Mouse (Mus musculus) kidney, postnatal 25 days (tissue): ENCODE data around the gene Braf.

Experiments
- DNase-seq, 2 experiments: peaks; one replicate each; pipeline ENCODE4 v3.0.0; 2021; ENCODE audit warnings: mixed read lengths in 2 of 2

Braf gene

DNA sequence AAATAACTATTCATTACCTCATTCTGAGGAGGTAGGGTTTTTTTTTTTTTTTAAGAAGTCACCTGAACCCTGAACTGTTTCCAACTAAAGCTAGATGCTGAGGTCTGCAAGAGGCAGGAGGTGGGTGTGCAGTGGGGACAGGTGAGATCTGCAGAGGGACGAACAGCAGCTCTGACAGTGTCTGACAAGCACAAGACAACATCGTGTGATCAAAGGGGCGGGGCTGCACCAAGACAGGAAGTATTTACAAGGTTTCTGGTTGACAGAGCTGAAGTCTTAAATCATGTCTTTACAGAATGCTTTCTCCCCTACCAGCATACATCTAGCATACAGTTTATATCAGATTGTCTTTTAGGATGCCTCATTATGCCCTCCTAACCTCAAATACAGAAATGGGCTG lies 118.4 kb downstream of the Braf start:
- DNase-seq, result peak; percentile 14 to 49

DNA sequence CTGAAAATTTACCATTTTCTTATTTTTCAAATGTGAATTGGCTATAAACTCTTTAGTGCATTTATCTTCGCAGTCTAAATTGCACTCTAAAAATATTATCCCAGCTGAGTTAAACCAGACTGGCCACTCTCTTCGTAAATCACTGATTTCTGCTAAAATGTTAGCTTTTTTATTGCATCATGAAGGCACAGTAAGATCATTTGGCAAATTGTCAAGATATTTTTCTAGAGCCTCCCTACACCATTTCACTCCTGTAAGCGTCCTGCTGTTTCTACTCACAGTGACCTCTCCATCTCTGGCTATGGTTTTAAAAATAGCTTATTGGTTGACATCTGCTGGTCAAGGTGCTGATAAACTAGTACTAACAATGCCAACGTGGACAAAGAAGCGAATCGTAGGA lies 119.2 kb downstream of the Braf start:
- no peak for DNase-seq

DNA sequence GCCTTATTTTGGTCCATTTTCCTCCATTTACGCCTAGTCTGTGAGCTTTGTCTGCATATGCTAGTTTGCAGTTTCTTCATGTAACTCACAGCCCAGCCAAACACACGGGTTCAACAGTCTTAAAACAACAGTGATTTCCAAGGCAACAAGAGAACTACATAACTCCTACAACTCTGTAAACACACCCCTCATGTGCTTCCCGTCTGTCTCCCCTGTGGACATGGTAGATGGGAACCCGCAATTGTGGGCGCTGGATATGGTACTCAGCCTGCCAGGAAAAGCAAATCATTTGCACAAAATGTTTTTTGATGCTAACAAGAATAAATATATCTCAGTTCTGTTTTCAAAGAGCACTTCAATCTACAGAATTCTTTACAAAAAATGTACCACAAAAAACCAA lies 120.7 kb downstream of the Braf start:
- DNase-seq, result no peak

DNA sequence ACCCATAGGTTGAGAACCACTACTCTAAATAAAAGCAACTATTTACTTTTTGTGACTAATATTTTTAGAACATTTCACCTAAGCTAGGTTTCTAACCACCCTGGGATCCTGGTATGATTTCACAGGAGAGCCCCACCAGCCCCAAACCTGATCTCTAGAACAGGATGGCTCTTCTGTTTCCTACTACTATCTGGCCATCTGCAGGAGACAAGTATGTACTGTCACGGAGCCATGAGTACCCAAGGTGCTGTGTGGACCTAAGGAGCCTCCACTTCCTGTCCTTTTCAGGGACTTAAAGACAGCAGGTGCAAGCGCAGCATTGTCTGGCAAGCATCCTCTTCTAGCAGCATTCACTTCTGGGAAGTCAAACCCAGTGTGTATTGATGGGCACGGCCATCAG lies 123.4 kb downstream of the Braf start:
- no peak for DNase-seq

DNA sequence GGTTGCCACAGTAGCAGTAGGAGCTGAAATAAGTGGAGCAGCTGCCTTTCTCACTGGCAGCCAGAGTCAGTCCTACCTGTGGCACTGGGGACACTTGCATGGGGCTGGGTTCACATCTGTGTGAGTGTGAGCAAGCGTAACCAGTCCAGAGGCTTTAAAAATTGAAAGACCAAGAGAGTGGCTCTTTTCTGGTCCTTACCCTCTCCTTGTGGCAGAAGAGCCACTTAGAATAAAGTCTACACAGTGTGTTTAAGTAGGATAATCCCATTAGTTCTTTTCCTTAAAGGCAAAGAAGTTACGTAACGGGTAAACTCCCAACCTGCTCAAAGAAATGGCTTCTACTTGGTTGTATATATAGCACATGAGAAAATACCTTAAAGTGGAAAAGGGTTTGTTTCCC lies 124.4 kb downstream of the Braf start:
- DNase-seq, result no peak

DNA sequence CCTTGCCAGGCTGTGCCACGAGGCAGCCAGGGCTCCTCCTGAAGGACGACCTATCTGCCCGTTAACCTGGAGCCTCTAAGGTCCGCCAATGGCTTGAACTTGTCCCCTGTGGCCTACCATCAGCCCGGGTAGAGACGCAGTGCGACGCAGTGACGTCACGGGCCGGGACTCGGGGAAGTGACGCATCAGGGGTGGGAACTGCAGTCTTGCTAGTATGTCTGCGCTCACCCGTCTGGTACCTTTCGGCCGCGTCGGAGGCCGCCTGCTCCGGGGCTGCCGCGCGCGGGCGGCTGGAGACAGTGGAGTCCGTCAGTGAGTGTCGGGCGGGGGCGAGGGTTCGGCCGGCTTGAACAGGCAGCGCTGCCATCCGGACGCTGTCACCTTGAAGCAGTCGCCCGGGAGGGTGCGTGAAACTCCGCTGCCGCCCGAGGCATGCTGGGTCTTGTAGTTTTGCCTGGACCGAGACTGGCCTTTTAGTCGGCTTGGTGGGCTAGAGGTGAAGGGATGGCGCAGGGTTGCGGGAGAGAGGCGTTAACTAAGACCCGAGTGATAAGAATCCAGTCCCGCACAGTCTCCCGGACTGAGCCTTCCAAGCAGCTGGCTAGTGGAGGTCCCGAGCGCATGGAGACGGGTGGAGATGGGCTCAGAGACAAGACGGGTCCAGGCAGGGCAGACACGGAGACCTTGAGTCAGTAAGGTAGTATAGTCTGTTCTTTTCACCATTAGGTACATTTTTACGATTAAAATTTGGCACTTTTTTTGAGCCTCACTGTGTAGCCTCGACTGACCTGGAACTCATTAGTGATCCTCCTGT lies 132.7 kb downstream of the Braf start, which contains the start of gene Ndufb2:
TSS of gene Ndufb2 (plus strand) at position 174 of the 814 bp plus-strand sequence.
- peak; percentile 95 to 98 for DNase-seq

DNA sequence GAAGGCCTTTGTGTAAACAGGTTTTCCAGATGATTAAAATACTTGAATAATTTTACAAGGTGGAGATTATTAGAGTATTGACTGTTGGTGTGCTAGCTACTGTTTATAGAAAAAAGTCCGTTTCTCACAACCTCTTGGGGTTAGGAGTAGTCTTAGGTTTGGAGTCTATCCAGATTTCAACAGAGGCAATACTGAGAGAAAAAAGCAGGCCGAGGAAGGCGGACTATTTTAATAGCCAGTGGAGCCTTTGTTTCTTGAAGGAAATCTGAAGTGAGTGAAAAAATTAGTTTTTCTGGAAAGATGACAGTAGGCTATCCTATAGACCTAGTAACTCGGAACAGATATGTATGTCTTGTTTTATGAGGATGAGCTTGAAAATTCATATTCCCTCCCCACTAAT lies 133.8 kb downstream of the Braf start:
- DNase-seq, result no peak

DNA sequence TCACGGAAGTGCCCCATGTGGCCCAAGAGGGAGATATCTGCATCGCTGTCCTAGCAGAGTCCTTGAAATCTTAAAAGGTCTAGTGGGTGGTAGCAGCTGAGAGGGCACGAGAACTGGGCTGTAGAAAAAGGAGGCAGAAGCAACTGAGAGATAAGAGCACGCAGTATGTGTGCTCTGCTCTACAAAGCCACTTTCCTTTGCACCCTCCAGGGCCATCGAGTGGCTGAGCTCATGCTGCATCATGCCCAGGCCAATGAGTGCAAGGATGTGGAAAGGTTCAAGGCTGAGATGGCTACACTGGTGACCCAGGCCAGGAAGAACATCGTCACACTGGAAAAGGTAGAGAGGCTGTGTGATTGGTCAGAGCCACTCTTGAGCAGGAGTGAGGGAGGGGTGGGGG lies 139.7 kb downstream of the Braf start, which contains the start of gene Gm42420:
TSS of gene Gm42420 (plus strand) at position 237 of the 400 bp plus-strand sequence.
- DNase-seq, result no peak

DNA sequence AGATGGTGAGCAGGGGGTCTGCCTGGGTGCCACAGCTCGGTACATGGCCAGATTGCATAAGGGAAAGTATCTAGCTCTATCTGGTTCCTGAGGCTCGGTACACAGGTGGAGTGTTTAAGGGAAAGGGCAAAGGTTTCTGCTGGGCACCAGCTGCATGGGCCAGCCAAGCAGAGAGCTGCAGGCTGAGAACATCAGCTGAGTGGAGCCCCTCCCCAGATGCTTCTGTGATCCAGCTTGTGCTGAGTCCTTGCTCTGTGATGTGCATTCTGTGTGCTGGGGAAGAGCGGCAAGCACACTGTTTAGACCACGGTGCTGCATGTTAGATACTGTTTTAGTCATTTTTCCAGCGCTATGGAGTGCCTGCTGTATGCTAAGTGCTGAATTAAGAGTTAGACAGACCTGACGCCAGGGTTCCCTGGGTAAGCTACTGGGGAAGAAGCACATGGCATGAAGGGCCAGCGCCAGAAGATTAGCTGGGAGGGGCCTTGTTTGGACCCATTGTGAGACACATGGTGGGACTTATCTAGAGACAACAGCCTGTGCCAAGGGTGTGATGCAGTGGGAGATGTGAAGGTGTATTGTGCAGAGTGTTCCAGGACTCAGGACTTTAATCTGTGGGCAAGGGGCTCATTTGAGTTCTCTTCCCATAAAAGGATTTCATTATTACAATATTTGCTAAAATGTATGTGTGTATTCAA lies 144.0 kb downstream of the Braf start:
- no peak for DNase-seq

DNA sequence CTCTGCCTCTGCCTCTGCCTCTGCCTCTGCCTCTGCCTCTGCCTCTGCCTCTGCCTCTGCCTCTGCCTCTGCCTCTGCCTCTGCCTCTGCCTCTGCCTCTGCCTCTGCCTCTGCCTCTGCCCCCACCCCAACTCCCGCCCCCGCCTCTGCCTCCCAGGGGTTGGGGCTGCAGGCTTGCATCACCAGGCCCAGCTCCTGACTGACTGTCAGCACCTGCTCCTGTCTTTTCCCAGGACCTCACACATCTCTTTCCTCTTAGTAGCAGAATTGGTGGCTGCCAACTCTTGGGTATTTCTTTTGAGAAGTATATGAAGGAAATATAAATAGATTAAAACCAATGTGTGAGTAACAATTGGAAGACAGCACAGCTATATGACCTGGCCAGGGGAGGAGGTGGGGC lies 144.7 kb downstream of the Braf start:
- DNase-seq, result no peak

DNA sequence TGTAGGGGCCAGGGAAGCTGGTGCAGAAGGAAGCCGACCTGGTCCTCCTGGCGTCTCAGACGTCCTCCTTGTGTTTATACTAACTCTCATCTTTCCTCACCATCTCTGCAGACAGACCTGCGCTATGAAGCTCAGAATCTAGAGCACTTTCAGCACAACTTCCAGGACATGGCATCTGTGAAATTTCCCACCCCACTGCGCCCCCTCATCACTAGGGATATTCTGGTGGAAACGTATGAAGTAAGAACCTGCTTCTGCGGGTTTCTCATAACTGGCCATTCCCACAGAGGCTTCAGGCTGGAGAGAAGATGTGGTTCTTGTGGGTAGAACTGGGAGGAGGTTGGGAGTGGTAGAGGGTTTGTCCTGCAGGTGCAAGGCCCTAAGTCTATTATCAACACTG lies 145.7 kb downstream of the Braf start:
- no peak for DNase-seq

DNA sequence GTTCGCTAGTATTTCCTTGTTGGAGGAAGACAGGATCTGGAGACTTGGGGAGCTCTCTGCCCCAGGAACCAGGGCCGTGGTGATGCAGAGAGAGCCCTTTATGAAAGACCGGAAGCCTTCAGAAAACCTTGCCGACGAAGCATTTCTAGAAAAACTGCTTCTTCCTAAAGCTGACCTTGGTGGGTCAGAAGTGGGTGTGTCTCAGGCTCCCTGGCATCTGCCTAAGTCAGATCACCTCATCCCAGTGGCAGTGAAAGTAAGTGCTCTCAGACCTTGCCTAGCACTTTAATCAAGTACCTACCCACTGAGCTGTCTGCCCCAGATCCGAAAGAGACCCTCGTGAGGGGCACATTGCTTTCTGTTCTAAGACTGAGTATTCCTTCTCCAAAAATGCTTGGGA lies 150.3 kb downstream of the Braf start:
- DNase-seq, result no peak

DNA sequence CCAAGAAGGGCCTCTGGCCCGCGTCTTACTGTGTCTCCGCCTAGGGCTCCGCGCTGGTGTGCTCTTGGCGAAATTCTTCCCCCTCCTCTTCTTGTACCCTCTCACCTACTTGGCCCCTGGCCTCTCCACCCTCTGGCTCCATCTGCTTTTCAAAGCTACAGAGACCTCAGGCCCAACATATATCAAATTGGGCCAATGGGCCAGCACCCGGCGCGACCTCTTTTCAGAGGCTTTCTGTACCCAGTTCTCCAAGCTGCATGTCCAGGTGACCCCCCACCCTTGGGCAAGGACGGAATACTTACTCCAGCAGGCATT lies 150.8 kb downstream of the Braf start:
- peak; percentile 29 to 69 for DNase-seq

DNA sequence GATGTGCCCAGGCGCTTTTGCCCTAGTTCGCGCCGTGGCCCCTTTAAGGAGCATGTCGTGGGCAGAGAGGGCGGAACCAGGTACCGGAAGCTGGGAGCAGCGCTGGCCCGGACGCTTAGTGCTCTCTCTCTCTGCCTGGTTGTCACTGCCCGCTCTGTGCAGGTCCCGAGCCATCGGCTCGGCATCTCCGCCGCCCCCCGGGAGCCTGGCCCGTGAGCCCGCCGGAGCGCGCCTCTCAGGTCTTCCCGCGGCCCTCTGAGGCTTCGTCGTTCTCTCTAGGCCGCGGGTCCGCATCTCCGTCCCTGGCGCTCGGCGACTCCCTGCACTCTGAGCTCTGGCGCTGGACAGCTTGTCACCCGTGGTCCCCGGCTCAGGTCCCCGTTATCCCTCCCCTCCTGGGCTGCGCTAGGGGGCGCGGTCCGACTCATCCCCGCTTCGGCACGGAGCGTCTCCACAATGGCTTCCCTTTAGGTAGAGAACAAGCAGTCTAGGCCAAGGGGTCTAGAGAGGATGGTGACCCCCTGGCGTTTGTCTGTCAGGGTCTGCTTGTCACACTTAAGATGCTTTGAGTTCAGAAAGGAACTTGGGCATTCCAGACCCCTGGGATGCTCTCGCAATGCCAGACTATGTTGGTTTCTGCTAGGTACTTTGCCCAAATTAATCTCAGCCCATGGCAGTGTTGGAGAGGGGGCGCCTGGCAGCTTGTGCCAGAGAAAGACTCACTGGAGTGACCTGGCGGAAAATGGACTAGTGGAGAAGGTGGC lies 151.3 kb downstream of the Braf start, which contains the start of gene Adck2:
TSS of gene Adck2 (plus strand) at position 83 of the 764 bp plus-strand sequence.
- peak; percentile 85 to 92 for DNase-seq

DNA sequence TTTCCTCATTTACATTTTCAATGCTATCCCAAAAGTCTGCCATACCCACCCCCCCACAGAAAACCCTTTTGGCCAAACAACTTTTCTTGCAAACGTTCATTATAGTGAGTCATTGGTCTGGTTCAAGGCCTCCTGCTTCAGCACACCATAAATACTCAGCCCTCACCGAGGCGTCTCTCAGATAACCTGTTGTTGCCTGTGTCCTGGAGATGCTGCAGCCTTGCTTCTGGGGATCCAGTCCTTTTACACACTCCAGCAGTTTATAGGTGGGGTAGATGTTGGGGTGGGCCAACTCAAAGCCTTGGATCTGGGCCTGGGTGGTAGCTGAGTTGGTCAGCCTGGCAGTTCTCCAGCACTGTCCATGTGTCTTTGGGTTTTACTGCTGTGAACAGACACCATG lies 154.8 kb downstream of the Braf start:
- DNase-seq, result no peak

DNA sequence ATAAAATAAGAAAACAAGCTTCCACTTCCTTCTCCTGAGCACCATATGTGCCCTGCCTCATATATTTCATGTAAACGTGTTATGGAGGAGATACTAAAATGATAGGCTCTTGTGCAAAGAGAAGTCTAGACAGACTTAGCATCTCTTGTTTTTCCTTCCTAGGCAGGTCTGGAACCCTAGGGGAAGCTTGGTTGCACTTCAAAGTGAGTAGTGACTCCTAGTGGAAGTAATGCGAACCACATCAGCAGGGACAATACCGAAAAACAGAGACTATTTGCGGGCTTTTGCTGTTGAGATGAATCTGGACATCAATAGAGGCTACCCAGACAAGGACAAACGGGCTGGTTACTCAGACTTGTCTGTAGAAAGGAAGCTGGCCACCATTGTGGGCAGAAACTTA lies 157.7 kb downstream of the Braf start:
- DNase-seq, result peak in 1 of 2 experiments; percentile 55

DNA sequence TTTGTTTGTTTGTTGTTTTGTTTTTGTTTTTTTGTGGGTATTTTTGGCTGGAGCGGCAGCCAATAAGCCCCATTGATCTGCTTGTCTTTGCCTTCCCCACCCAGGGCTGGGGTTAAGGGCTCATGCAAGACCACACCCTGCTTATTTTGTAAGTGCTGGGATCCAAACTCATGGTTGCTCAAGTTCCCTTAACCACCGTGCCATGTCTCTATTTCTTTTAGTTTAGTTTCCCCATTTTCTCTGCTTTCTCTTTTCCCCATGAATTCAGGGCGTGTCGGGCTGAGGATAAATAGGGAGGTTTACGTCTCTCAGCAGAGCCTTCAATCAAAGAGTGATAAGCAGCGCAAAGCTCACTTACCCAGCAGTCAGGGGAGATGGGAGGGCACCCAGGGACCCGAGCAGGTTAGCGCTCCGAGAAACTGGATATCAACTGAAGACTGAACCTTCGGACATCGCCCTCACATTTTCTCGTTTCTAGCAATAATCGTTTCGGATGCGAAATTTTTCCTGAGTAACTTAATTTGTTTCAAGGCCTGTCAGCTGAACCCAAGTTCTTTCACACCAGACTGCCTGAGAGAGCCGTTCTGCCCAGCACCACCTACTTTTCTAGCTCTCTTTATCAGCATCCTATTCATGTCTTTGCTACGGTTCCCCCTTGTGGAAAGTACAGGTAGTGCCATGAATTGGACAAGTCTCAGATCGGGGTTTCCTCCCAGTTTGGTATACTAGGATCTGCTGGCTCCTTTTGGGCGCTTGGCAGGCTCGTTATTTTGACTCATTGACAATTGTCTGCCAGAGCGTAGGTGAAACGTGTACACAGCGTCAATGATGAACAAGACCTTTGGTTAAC lies 162.9 kb downstream of the Braf start:
- DNase-seq, result peak; percentile 70 to 91

DNA sequence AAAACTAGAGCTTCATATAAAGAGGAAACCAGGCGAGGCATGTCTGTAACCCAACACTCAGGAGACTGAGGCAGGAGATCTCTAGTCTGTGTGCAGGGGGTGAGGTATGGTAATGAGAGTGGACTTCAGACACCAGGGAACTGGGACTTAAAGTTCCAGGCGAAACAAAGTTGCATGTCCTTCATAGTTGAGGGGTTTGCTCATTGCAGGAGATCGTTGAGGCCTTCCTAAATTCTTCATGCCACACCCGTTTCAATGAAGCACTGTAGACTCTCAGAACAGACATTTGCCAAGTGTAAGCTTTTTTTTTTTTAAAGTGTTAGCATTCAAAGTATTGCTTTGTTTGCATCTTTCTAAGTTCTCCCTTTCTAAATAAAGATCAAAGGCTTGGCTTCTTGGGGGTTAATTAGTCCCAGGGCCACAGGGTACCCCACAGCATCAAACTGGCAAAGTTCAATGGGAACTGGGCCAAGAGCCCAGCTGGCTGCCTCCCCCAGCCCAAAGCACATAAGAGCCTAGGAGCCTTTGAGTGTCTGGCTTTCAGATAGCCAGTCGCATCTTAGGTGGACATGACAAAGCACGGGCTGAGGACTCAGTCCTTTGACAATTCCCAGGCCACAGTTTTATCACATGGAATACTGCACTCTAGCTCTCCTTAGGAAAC lies 165.9 kb downstream of the Braf start:
- no peak for DNase-seq

DNA sequence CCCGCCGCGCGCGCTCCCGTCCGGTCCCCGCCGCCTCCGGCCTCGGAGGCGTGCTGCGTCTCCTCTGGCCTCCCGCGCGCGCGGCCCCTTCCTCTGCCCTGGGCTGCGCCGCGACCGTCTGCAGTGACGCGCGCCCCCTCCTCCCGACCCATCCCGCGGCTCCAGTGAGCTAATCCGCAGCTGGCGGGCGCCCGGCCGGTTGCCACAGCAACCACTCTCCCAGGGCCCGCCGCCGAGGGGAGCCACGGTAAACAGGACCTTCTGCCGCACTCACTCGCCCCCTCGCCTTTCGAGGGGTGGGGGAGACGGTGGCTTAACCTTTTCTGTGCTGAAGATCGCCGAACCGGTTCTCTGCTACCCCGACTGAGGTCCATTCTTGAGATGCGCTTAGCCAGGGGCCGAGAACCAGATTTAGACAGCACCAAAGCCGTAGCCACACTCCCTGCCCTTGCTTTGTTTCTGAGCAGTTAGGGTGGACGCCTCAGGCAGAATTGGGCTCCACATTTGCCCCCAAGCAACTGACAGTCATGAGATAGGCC lies 167.5 kb downstream of the Braf start, which contains the start of gene Dennd2a:
TSS of gene Dennd2a (minus strand) at position 145 of the 539 bp plus-strand sequence.
- DNase-seq, result peak; percentile 68 to 84

DNA sequence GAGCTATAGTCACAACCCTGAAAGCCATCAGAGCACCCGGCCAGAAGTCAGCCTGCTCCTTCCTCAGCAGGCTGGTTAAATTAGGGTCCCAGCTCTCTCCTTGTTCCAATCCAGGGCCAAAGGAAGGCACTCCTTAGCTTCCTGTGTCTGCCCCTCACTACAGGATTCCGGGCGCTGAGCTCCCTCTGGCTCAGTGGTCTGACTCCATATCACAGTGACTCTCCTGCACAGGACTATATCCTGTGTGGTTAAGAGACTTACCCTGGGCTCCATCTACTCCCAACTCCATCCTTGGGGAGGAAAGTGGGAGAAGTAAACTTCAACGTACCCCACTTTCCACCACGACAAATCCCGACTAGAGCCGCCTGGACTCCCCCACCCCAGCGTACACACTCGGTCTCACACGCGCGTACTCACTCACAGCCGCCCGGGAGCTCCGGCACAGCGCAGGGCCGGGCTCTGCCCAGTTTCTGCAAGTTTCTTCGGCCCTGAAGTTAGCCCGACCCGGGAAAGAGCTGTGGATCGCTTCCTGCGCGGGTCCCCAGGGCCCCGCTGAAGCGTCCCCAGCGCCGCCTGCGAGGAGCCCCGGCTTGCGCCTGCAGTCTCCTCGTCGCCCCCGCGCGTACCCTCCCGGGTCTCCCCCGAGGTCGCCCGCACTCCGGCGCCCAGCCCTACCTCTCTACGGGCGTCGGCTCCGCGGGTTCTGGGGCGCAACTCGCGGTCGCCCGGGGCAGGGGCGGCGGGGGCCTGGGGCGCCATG lies 168.2 kb downstream of the Braf start:
- DNase-seq, result peak; percentile 29 to 58

DNA sequence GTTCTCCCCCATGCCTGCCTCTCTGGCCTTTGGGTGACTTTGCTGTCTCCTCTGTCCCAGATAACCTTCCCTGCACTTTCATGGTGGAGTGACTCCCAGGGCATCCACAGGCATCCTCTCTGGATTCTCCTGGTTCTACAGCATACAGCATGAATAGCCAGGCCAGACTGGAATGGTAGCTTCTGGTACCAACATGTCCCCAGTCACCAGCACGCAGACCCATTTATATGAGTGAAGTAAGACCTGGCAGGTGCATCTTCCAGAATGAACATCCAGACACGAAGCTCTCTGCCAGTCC lies 169.7 kb downstream of the Braf start:
- no peak for DNase-seq
